Mouse (Mus musculus) E14TG2a.4 (cell line): ENCODE measurements around the gene Fxyd5.

Experiments
- H3K27me3 ChIP-seq: 2 replicates; pipeline ENCODE4 v1.6.1; 2014; ENCODE audit warnings: low read length, control low read depth; ENCODE audit not compliant: insufficient read depth
- H3K36me3 ChIP-seq: 2 replicates; pipeline ENCODE4 v1.6.1; 2014; ENCODE audit warnings: low read length, control low read depth; ENCODE audit not compliant: insufficient read depth
- H3K4me1 ChIP-seq: replicated peaks from 2 replicates; pipeline ENCODE4 v1.6.1; 2014; ENCODE audit warnings: low read depth, low read length, control low read depth
- H3K4me3 ChIP-seq: replicated peaks from 2 replicates; pipeline ENCODE4 v1.5.1; 2014; ENCODE audit warnings: mild to moderate bottlenecking, low read length
- H3K9me3 ChIP-seq: 2 replicates; pipeline ENCODE4 v1.6.1; 2014; ENCODE audit warnings: low read length, control low read depth
- CTCF ChIP-seq: conservative IDR thresholded peaks from 2 replicates; pipeline ENCODE4 v1.5.1; 2014; ENCODE audit warnings: low read length
- NANOG ChIP-seq: IDR thresholded peaks from 2 replicates; pipeline ENCODE4 v1.6.1; 2014; ENCODE audit warnings: borderline replicate concordance, low read length, mixed read lengths
- POU5F1 ChIP-seq: IDR thresholded peaks from 2 replicates; pipeline ENCODE4 v1.6.1; 2014; ENCODE audit warnings: low read length, borderline replicate concordance

The Fxyd5 gene

DNA sequence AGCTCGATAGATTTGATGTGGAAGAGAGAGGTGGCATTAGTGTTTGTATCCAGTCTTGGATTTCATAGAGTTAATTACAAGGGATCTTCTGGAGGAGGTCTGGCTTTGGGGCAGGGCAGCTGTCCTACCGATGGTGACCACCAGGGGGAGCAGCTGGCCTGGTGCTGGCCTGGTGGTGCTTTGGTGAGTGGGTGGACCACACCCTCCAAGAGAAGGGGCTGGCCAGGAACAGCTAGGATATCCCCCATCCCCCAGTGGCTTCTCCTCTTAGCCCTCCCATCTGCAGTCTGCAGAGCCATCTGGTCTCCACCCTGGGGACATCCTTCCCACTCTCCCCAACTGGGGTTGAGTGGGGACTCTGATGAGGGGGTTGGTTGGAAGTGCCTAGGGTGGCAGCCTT lies 16.8 kb upstream of the Fxyd5 start, which contains the start of gene Lgi4:
Lgi4 (plus strand) TSS at position 235 of the 400 bp plus-strand sequence.
- H3K27me3 ChIP-seq: peaks cover 38% of the 10 kb centered on the region
- no peak within 1 kb of the TSS for H3K4me3 ChIP-seq
- peaks cover 24% of the 10 kb centered on the region for H3K4me1 ChIP-seq
- no peaks in the 10 kb centered on the region for H3K9me3 ChIP-seq
- TF ChIP-seq NANOG (no peak), CTCF (peak; percentile 97)
- no peaks in the 10 kb centered on the region for H3K36me3 ChIP-seq

GRCm38 (mm10) chr7:31058211-31058610 lies 15.9 kb upstream of the Fxyd5 start:
- Histone ChIP-seq H3K27me3 (peaks cover 41% of the 10 kb centered on the region), H3K9me3 (no peaks in the 10 kb centered on the region), H3K4me1 (peaks cover 33% of the 10 kb centered on the region), H3K4me3 (no peak overlapping the region), H3K36me3 (no peaks in the 10 kb centered on the region)
- TF ChIP-seq CTCF (no peak), POU5F1 (no peak), NANOG (no peak)

GRCm38 (mm10) chr7:31057730-31058129 lies 15.4 kb upstream of the Fxyd5 start:
- no peaks in the 10 kb centered on the region for H3K9me3 ChIP-seq
- peaks cover 40% of the 10 kb centered on the region for H3K27me3 ChIP-seq
- H3K4me1 ChIP-seq: peaks cover 37% of the 10 kb centered on the region
- no peak overlapping the region for H3K4me3 ChIP-seq
- no peak for TF ChIP-seq NANOG
- no peak for TF ChIP-seq CTCF
- no peak for TF ChIP-seq POU5F1
- no peaks in the 10 kb centered on the region for H3K36me3 ChIP-seq

- Histone ChIP-seq H3K36me3 (no peaks in the 10 kb centered on the region), H3K27me3 (peaks cover 47% of the 10 kb centered on the region), H3K9me3 (no peaks in the 10 kb centered on the region), H3K4me3 (no peak within 1 kb of the TSS), H3K4me1 (peaks cover 43% of the 10 kb centered on the region)
- TF ChIP-seq POU5F1: no peak
- TF ChIP-seq NANOG: no peak
- TF ChIP-seq CTCF: no peak
Observed at GRCm38 (mm10) chr7:31057071-31057470, 14.8 kb upstream of the Fxyd5 start, which contains the start of gene Fxyd1. Gene Fxyd1, minus strand, starts transcription at chr7:31057199.

GRCm38 (mm10) chr7:31056448-31056847 lies 14.2 kb upstream of the Fxyd5 start:
- H3K36me3 ChIP-seq: no peaks in the 10 kb centered on the region
- H3K9me3 ChIP-seq: no peaks in the 10 kb centered on the region
- peaks cover 53% of the 10 kb centered on the region for H3K27me3 ChIP-seq
- peaks cover 50% of the 10 kb centered on the region for H3K4me1 ChIP-seq
- H3K4me3 ChIP-seq: no peak overlapping the region
- TF ChIP-seq NANOG (no peak), POU5F1 (no peak), CTCF (no peak)

- Histone ChIP-seq H3K9me3 (no peaks in the 10 kb centered on the region), H3K4me1 (peaks cover 54% of the 10 kb centered on the region), H3K4me3 (no peak overlapping the region), H3K27me3 (peaks cover 58% of the 10 kb centered on the region), H3K36me3 (no peaks in the 10 kb centered on the region)
- TF ChIP-seq POU5F1 (no peak), CTCF (no peak), NANOG (no peak)
Observed at GRCm38 (mm10) chr7:31055883-31056282, 13.6 kb upstream of the Fxyd5 start.

DNA sequence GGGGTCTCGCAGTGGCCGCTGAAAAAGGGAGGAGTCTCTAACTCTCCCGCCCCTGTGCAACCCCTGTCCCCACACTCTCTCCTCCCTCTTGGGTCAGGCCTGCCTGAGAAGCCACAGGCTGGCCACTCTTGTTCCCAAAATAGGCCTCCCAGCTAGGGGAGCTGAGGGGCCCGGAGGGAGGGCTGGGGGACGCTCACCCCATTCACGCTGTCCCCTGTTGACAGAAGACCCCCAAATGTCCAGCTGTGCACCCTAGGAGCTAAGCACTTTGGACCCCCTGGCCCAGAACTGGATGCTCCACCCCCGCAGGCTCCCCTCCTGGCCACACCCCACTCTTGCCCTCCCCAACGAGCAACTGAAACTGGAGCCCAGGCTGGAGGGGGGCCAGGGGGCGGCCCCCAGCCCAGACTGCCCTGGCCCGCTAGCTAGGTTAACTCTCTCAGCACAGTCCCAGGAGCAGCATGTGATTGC lies 13.1 kb upstream of the Fxyd5 start:
- Histone ChIP-seq H3K4me1 (peaks cover 59% of the 10 kb centered on the region), H3K27me3 (peaks cover 63% of the 10 kb centered on the region), H3K36me3 (no peaks in the 10 kb centered on the region), H3K4me3 (0 out of 2 replicates have a peak overlapping the region, but pooled peaks have one; percentile 23), H3K9me3 (no peaks in the 10 kb centered on the region)
- no peak for TF ChIP-seq CTCF
- TF ChIP-seq POU5F1: no peak
- no peak for TF ChIP-seq NANOG

DNA sequence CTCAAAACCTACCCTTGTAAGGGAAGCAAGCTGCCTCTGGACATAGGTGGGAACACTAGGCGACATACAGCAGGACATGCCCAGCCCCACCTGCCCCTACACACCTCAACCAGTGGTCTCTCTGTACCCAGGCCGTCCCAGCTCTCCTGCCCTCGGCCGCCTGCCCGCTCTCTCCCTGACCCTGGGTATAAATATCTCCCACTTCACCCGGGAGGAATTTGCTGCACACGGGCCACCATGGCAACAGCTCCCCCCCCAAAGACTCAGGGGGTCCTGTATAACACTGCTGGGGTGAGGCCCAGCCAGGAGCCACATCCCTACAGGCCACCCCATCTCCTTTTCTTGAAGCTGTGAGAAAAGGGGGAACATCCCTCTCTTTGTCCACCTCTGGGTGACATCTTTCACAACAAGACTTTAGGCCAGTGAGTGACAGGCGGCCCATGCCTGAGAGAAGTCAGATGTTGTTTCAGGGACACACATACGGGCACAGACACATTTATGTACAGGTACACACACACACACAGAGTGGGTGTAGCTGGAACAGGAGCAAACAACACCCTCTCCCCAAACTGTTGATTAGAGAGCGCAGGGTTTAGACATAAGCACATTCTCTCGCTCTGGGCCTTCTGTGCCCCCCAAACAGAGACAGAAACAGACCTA lies 12.5 kb upstream of the Fxyd5 start:
- no peak for TF ChIP-seq NANOG
- TF ChIP-seq CTCF: no peak
- no peak for TF ChIP-seq POU5F1
- no peaks in the 10 kb centered on the region for H3K36me3 ChIP-seq
- peaks cover 69% of the 10 kb centered on the region for H3K27me3 ChIP-seq
- peaks cover 62% of the 10 kb centered on the region for H3K4me1 ChIP-seq
- H3K4me3 ChIP-seq: 0 out of 2 replicates have a peak overlapping the region, but pooled peaks have one; percentile 23
- H3K9me3 ChIP-seq: no peaks in the 10 kb centered on the region

DNA sequence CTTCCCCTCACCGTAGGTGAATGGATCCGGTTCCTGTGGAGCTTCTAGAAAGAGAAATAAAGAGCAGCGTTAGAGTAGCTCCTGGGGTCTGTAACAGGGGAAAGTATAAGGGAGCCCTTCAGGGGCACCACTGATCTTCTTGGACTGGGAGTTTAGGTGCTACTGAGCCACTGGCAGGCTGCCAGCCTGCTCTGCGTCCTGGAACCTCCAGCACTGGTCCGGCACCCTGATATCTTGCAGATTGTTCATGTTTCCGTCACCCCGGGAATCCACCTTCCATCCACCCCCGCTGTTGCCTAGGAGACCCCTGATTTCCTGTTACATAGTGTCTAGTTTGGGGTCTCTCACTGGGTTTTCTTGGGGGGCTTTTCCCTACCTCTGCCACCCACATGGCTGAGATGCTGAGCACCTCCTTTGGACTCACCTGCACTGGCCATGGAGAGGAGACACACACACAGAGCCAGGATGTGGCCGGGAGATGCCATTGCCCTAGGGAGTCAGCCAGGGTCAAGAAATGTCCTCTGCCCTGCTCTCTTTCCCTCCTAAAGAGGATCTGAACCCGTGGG lies 11.7 kb upstream of the Fxyd5 start:
- H3K9me3 ChIP-seq: no peaks in the 10 kb centered on the region
- H3K4me1 ChIP-seq: peaks cover 62% of the 10 kb centered on the region
- TF ChIP-seq CTCF: no peak
- TF ChIP-seq NANOG: no peak
- no peak for TF ChIP-seq POU5F1
- H3K27me3 ChIP-seq: peaks cover 77% of the 10 kb centered on the region
- no peaks in the 10 kb centered on the region for H3K36me3 ChIP-seq
- H3K4me3 ChIP-seq: 0 out of 2 replicates have a peak overlapping the region, but pooled peaks have one; percentile 69
